Mouse (Mus musculus): ENCODE data around the gene Opn1sw. TPM values are rescaled to one million over a fixed set of nuclear protein-coding genes. Genes with fewer than 3 reads are reported as not detected.
"Not testable (repeated sequence)": the region's sequence is repeated elsewhere in the genome, so short reads cannot be mapped to it uniquely, and the experiment has no call there.

The Opn1sw gene
- polyA plus RNA-seq, 1 experiment: 0.24 TPM

GRCm38 (mm10) chr6:29395910-29396713 is 7.8 kb upstream of the Opn1sw start, which contains the start of gene Ccdc136:
Ccdc136 (plus strand) TSS chr6:29396309.
- 0 out of 2 replicates have a peak, but pooled peaks cover 2% of the 10 kb centered on the region for H3K4me1 ChIP-seq (ENCODE audit: control insufficient read depth, insufficient read depth, insufficient read length, low read length)
- TF ChIP-seq CTCF (IDR thresholded peaks at IDR 0.05; ENCODE audit: extremely low read depth, insufficient read length, insufficient replicate concordance, low read depth, low read length): no peak
- TF ChIP-seq POLR2A (IDR thresholded peaks at IDR 0.05; ENCODE audit: low read depth, low read length): no peak
- H3K27me3 ChIP-seq (ENCODE audit: control insufficient read depth, insufficient read depth, low read length): peaks cover 30% of the 10 kb centered on the region
- H3K36me3 ChIP-seq (ENCODE audit: control insufficient read depth, insufficient read depth, low read length): no peaks in the 10 kb centered on the region
- H3K27ac ChIP-seq (ENCODE audit: insufficient read depth, low read depth, low read length): no peak within 1 kb of the TSS
- WGBS: under 1% methylated on average over 49 of the region's 49 CpGs
- peak within 1 kb of the TSS; percentile 62 for H3K4me3 ChIP-seq (ENCODE audit: low read depth, low read length)

GRCm38 (mm10) chr6:29394286-29394685 is 6.0 kb upstream of the Opn1sw start:
- Histone ChIP-seq H3K27me3 (ENCODE audit: control insufficient read depth, insufficient read depth, low read length) (peaks cover 30% of the 10 kb centered on the region), H3K4me3 (ENCODE audit: low read depth, low read length) (no peak overlapping the region), H3K27ac (ENCODE audit: insufficient read depth, low read depth, low read length) (no peak overlapping the region), H3K4me1 (ENCODE audit: control insufficient read depth, insufficient read depth, insufficient read length, low read length) (0 out of 2 replicates have a peak, but pooled peaks cover 2% of the 10 kb centered on the region), H3K36me3 (ENCODE audit: control insufficient read depth, insufficient read depth, low read length) (no peaks in the 10 kb centered on the region)
- TF ChIP-seq POLR2A (IDR thresholded peaks at IDR 0.05; ENCODE audit: low read depth, low read length) (no peak), CTCF (IDR thresholded peaks at IDR 0.05; ENCODE audit: extremely low read depth, insufficient read length, insufficient replicate concordance, low read depth, low read length) (no peak)
- 81% methylated on average over 1 of the region's 1 CpGs for WGBS

- WGBS: 62% methylated on average over 4 of the region's 4 CpGs
- peaks cover 15% of the 10 kb centered on the region for H3K27me3 ChIP-seq (ENCODE audit: control insufficient read depth, insufficient read depth, low read length)
- TF ChIP-seq CTCF (IDR thresholded peaks at IDR 0.05; ENCODE audit: extremely low read depth, insufficient read length, insufficient replicate concordance, low read depth, low read length): no peak
- TF ChIP-seq POLR2A (IDR thresholded peaks at IDR 0.05; ENCODE audit: low read depth, low read length): no peak
These were observed 3.5 kb upstream of the Opn1sw start for GRCm38 (mm10) chr6:29391802-29392201.

GRCm38 (mm10) chr6:29391241-29391640 is 3.0 kb upstream of the Opn1sw start:
- H3K36me3 ChIP-seq (ENCODE audit: control insufficient read depth, insufficient read depth, low read length); H3K27ac ChIP-seq (ENCODE audit: insufficient read depth, low read depth, low read length); H3K4me1 ChIP-seq (ENCODE audit: control insufficient read depth, insufficient read depth, insufficient read length, low read length); H3K4me3 ChIP-seq (ENCODE audit: low read depth, low read length): not testable (repeated sequence)
- WGBS: 75% methylated on average over 8 of the region's 8 CpGs
- H3K27me3 ChIP-seq (ENCODE audit: control insufficient read depth, insufficient read depth, low read length): peaks cover 12% of the 10 kb centered on the region; the same call in 1 of the 2 replicates

More at GRCm38 (mm10) chr6:29391802-29392201, 3.5 kb upstream of the Opn1sw start:
- H3K27ac ChIP-seq (ENCODE audit: insufficient read depth, low read depth, low read length): no peak overlapping the region
- H3K36me3 ChIP-seq (ENCODE audit: control insufficient read depth, insufficient read depth, low read length): no peaks in the 10 kb centered on the region
- no peak overlapping the region for H3K4me3 ChIP-seq (ENCODE audit: low read depth, low read length)
- H3K4me1 ChIP-seq (ENCODE audit: control insufficient read depth, insufficient read depth, insufficient read length, low read length): peaks cover 9% of the 10 kb centered on the region; the same call in 1 of the 2 replicates

- H3K4me1 ChIP-seq (ENCODE audit: control insufficient read depth, insufficient read depth, insufficient read length, low read length); H3K27ac ChIP-seq (ENCODE audit: insufficient read depth, low read depth, low read length); H3K36me3 ChIP-seq (ENCODE audit: control insufficient read depth, insufficient read depth, low read length); H3K4me3 ChIP-seq (ENCODE audit: low read depth, low read length): not testable (repeated sequence)
- peaks cover 10% of the 10 kb centered on the region; the same call in 1 of the 2 replicates for H3K27me3 ChIP-seq (ENCODE audit: control insufficient read depth, insufficient read depth, low read length)
- 50% methylated on average over 1 of the region's 1 CpGs for WGBS
These were observed 2.2 kb upstream of the Opn1sw start for GRCm38 (mm10) chr6:29390500-29390899.

- Histone ChIP-seq H3K27ac (ENCODE audit: insufficient read depth, low read depth, low read length) (no peak overlapping the region), H3K4me1 (ENCODE audit: control insufficient read depth, insufficient read depth, insufficient read length, low read length) (peaks cover 7% of the 10 kb centered on the region; the same call in 1 of the 2 replicates)
- WGBS: 55% methylated on average over 9 of the region's 9 CpGs
These were observed 1.2 kb upstream of the Opn1sw start for GRCm38 (mm10) chr6:29389425-29389824.

GRCm38 (mm10) chr6:29388606-29389080 is 375 bp upstream of the Opn1sw start:
- Histone ChIP-seq H3K4me1 (ENCODE audit: control insufficient read depth, insufficient read depth, insufficient read length, low read length) (peaks cover 7% of the 10 kb centered on the region; the same call in 1 of the 2 replicates), H3K4me3 (ENCODE audit: low read depth, low read length) (peak overlapping the region; percentile 53; the same call in 1 of the 2 replicates), H3K27me3 (ENCODE audit: control insufficient read depth, insufficient read depth, low read length) (no peaks in the 10 kb centered on the region), H3K36me3 (ENCODE audit: control insufficient read depth, insufficient read depth, low read length) (no peaks in the 10 kb centered on the region), H3K27ac (ENCODE audit: insufficient read depth, low read depth, low read length) (no peak overlapping the region)
- WGBS: 3% methylated on average over 11 of the region's 11 CpGs
- TF ChIP-seq CTCF (IDR thresholded peaks at IDR 0.05; ENCODE audit: extremely low read depth, insufficient read length, insufficient replicate concordance, low read depth, low read length) (no peak), POLR2A (IDR thresholded peaks at IDR 0.05; ENCODE audit: low read depth, low read length) (no peak)

More at GRCm38 (mm10) chr6:29389425-29389824, 1.2 kb upstream of the Opn1sw start:
- H3K27me3 ChIP-seq (ENCODE audit: control insufficient read depth, insufficient read depth, low read length): peaks cover under 1% of the 10 kb centered on the region; the same call in 1 of the 2 replicates
- H3K4me3 ChIP-seq (ENCODE audit: low read depth, low read length): no peak overlapping the region
- no peaks in the 10 kb centered on the region for H3K36me3 ChIP-seq (ENCODE audit: control insufficient read depth, insufficient read depth, low read length)
- TF ChIP-seq CTCF (IDR thresholded peaks at IDR 0.05; ENCODE audit: extremely low read depth, insufficient read length, insufficient replicate concordance, low read depth, low read length): no peak
- no peak for TF ChIP-seq POLR2A (IDR thresholded peaks at IDR 0.05; ENCODE audit: low read depth, low read length)
